Mouse (Mus musculus) forebrain, postnatal 0 days (tissue): ENCODE measurements around the gene Chil3. TPM values are rescaled to one million over a fixed set of nuclear protein-coding genes. Genes with fewer than 3 reads are reported as not detected.

Source experiments
- ATAC-seq: fragments of 200-750 bp; cut with Nextera tagmentation; 2 replicates; pipeline ENCODE4 v1.8.0; 2017; ENCODE audit warnings: mild to moderate bottlenecking, moderate library complexity
- DNase-seq: peaks from one replicate; pipeline ENCODE4 v3.0.0-alpha.2; 2015
- H3K27ac ChIP-seq: fragments of 300-500 bp; sonication (generic); 2 replicates; pipeline ENCODE4 v1.5.1; 2014; ENCODE audit warnings: low read depth, mild to moderate bottlenecking, antibody characterized with exemption, low read length, moderate library complexity, mixed read lengths
- H3K27me3 ChIP-seq: fragments of 300-500 bp; sonication (generic); 2 replicates; pipeline ENCODE4 v1.6.1; 2014; ENCODE audit warnings: mild to moderate bottlenecking, low read length, mixed read lengths; ENCODE audit not compliant: insufficient read depth
- H3K36me3 ChIP-seq: fragments of 300-500 bp; sonication (generic); 2 replicates; pipeline ENCODE4 v1.6.1; 2014; ENCODE audit warnings: mild to moderate bottlenecking, moderate library complexity; ENCODE audit not compliant: insufficient read depth
- H3K4me1 ChIP-seq: fragments of 300-500 bp; sonication (generic); 2 replicates; pipeline ENCODE4 v1.6.1; 2014; ENCODE audit warnings: antibody characterized with exemption; ENCODE audit not compliant: insufficient read depth
- H3K4me2 ChIP-seq: fragments of 300-500 bp; sonication (generic); 2 replicates; pipeline ENCODE4 v1.6.1; 2014; ENCODE audit warnings: low read depth, mild to moderate bottlenecking, moderate library complexity
- H3K4me3 ChIP-seq: fragments of 300-500 bp; sonication (generic); 2 replicates; pipeline ENCODE4 v1.5.1; 2014; ENCODE audit warnings: low read depth, low read length, mixed read lengths
- H3K9ac ChIP-seq: fragments of 300-500 bp; sonication (generic); 2 replicates; pipeline ENCODE4 v1.6.1; 2014; ENCODE audit warnings: mild to moderate bottlenecking
- H3K9me3 ChIP-seq: fragments of 300-500 bp; sonication (generic); 2 replicates; pipeline ENCODE4 v1.6.1; 2016; ENCODE audit warnings: low read length
- CTCF ChIP-seq: sonication (generic); IDR thresholded peaks from 2 replicates; pipeline ENCODE4 v1.5.1; 2016; ENCODE audit warnings: antibody characterized with exemption, control low read depth, low read depth
- WGBS: fragments of 180-500 bp; shearing (Covaris S2); extraction: QIAGEN DNeasy Blood & Tissue Kit; methylation state at CpG from one replicate; pipeline ENCODE4 v1.1.7; 2014; 5-methylcytosine and 5-hydroxymethylcytosine counted together
- polyA plus RNA-seq: library from polyadenylated mRNA; unstranded; fragments of >200 nt; fragmentation: Nextera tagmentation; extraction: Ambion mirVana; gene quantifications from 2 replicates; pipeline ENCODE4 v1.2.1, GENCODE M21; 2015
- total RNA-seq: library from RNA; depleted of rRNA; stranded (reverse); fragments of >200 nt; gene quantifications from 2 replicates; pipeline ENCODE4 v1.2.3, GENCODE M21; 2014

Gene Chil3
- total and polyA plus RNA-seq, 2 experiments from 2014 or later: 0.17 TPM; not detected in 1

DNA sequence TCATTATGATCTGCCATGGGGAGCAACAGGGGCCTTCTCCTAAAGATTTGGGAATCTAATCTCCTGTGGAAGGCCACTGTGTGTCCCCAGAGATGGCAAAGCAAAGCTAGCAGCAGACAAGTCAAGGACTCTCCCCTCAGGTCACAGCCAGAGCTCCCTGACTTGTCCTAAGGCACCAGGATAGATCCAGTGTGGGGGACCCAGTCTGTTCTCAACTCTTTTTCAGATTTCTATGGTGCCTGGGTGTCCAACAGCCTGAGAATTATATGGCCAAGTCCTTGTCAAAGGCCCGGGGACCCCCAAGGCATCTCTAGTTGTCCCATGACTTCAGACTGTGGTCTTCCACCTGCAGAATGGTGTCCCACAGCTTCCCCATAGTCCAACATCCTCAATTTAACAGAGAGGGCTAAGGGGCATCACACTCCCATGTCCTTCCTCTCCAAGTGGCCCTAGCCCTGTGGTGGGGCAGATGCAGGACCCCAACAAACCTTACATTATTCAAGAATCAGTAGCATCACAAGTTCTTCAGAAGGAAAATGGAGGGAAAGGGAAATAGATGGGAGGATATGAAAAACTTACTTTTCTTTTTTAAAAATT lies 3.9 kb upstream of the Chil3 start:
- Histone ChIP-seq H3K4me1 (no peaks in the 10 kb centered on the region), H3K9ac (no peak overlapping the region), H3K36me3 (no peaks in the 10 kb centered on the region), H3K27ac (no peak overlapping the region), H3K4me2 (no peak overlapping the region), H3K27me3 (no peaks in the 10 kb centered on the region), H3K4me3 (no peak overlapping the region), H3K9me3 (no peaks in the 10 kb centered on the region)
- TF ChIP-seq CTCF: no peak
- ATAC-seq (no peak), DNase-seq (no peak)
- WGBS: 79% methylated on average over 1 of the region's 1 CpGs

DNA sequence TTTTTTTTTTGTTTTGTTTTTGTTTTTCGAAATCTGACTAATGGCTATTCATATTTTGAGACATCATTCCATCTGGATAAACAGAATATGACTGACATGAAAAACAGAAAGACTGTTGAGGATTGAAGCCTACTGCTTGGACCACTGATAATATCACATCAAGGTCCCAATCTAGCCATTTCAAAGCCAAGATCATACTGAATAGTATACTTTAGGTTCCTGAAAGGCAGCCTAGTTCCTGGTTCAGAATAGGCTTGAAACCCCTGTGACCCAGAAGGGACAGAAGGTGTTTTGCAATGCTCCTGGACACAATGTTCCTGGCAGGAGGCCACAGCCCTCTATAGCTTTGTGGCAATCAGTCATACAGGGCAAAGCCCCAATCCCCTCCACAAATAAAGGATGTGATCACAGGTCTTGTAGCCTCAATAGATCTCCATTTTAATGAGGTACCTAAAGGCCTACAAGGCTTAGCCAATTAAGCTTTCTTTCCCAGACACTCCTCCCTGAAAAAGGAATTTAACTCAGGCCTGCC lies 3.2 kb upstream of the Chil3 start:
- 72% methylated on average over 1 of the region's 1 CpGs for WGBS
- Histone ChIP-seq H3K4me1 (no peaks in the 10 kb centered on the region), H3K4me3 (no peak overlapping the region), H3K27me3 (no peaks in the 10 kb centered on the region), H3K36me3 (no peaks in the 10 kb centered on the region), H3K27ac (no peak overlapping the region), H3K9ac (no peak overlapping the region), H3K9me3 (no peaks in the 10 kb centered on the region), H3K4me2 (no peak overlapping the region)
- ATAC-seq: no peak
- no peak for DNase-seq
- TF ChIP-seq CTCF: no peak

DNA sequence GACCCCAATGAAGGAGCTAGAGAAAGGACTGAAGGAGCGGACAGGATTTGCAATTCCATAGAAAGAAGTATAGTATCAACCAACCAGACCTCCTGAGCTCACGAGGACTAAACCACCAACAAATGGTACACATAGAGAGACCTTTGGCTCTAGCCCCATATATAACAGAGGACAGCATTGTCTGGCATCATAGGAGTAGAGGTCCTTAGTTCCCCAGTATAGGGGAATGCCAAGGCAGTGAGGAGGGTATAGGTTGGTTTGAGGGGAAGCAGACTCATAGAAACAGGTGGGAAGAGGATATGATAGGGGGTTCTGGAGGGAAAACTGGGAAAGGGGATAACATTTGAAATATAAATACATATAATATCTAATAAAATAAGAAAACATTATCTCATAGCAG lies 13.0 kb downstream of the Chil3 start:
- no peaks in the 10 kb centered on the region for H3K4me1 ChIP-seq
- H3K9ac ChIP-seq: no peak overlapping the region
- DNase-seq (no peak), ATAC-seq (no peak)
- TF ChIP-seq CTCF: no peak
- no peaks in the 10 kb centered on the region for H3K9me3 ChIP-seq
- H3K27ac ChIP-seq: no peak overlapping the region
- H3K36me3 ChIP-seq: no peaks in the 10 kb centered on the region
- H3K4me2 ChIP-seq: no peak overlapping the region
- no peak overlapping the region for H3K4me3 ChIP-seq
- H3K27me3 ChIP-seq: no peaks in the 10 kb centered on the region
- 89% methylated on average over 2 of the region's 2 CpGs for WGBS

DNA sequence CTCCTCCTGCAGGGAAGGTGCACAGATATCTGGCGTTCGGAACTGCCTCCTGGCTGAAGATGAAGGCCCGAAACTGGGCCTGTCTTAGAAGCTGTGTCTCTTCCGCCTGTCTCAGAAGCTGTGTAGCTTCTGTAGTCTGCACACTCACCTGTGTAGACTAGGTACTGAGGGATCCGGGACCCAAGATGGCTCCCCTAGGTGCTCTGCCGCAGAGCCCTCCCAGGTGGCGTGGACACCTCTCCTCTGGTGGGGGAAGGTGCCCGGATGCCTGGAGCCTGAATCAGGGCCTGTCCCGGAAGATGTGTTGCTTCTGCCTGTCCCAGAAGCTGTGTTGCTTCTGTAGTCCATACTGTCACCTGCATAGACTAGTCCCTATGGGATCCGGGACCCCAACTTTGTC lies 23.3 kb downstream of the Chil3 start:
- DNase-seq (no peak), ATAC-seq (no peak)
- Histone ChIP-seq H3K4me1 (no peaks in the 10 kb centered on the region), H3K4me2 (no peak overlapping the region), H3K4me3 (no peak overlapping the region), H3K27me3 (no peaks in the 10 kb centered on the region), H3K9me3 (no peaks in the 10 kb centered on the region), H3K27ac (no peak overlapping the region), H3K36me3 (no peaks in the 10 kb centered on the region), H3K9ac (no peak overlapping the region)
- TF ChIP-seq CTCF: no peak
- 93% methylated on average over 10 of the region's 10 CpGs for WGBS

DNA sequence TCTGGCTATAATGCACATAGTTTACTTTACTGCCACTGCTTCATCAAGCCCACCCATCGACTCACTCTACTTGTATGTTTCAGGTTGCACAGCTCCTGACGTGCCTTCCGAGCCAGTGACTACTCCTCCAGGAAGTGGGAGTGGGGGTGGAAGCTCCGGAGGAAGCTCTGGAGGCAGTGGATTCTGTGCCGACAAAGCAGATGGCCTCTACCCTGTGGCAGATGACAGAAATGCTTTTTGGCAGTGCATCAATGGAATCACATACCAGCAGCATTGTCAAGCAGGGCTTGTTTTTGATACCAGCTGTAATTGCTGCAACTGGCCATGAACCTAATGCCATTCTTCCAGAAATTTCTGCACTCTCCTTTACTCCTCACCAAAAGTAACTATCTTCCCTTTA lies 35.7 kb downstream of the Chil3 start:
- no peaks in the 10 kb centered on the region for H3K9me3 ChIP-seq
- ATAC-seq (peak; percentile 98), DNase-seq (peak; percentile 93)
- H3K27ac ChIP-seq: 0 out of 2 replicates have a peak overlapping the region, but pooled peaks have one; percentile 2
- H3K9ac ChIP-seq: no peak overlapping the region
- no peaks in the 10 kb centered on the region for H3K4me1 ChIP-seq
- WGBS: 53% methylated on average over 5 of the region's 5 CpGs
- H3K27me3 ChIP-seq: no peaks in the 10 kb centered on the region
- H3K36me3 ChIP-seq: no peaks in the 10 kb centered on the region
- peak; percentile 28; the same call in 1 of the 2 replicates for TF ChIP-seq CTCF
- no peak overlapping the region for H3K4me3 ChIP-seq
- peak overlapping the region; percentile 14; the same call in 1 of the 2 replicates for H3K4me2 ChIP-seq

DNA sequence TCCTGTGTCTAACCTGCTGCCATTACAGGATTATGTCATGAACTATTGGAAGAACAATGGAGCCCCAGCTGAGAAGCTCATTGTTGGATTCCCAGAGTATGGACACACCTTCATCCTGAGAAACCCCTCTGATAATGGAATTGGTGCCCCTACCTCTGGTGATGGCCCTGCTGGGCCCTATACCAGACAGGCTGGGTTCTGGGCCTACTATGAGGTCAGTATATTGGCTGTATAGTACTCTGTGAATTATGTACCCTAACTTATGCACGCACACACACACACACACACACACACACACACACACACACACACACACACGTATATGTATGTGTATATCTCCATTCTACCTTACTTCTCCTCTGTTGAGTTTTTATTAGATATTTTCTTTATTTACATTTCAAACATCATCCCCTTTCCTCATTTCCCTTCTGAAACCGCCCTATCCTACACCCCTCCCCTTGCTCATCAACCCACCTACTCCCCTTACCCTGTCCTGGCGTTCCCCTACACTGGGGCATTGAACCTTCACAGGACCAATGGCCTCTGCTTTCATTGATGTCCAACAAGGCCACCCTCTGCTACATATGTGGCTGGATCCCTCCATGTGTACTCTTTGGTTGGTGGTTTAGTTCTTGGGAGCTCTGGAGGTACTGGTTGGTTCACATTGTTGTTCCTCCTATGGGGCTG lies 38.4 kb downstream of the Chil3 start:
- 91% methylated on average over 4 of the region's 4 CpGs for whole genome bisulfite sequencing
- Histone ChIP-seq H3K9me3 (no peaks in the 10 kb centered on the region), H3K36me3 (no peaks in the 10 kb centered on the region), H3K27me3 (no peaks in the 10 kb centered on the region), H3K4me3 (no peak overlapping the region), H3K27ac (no peak overlapping the region), H3K9ac (no peak overlapping the region), H3K4me1 (no peaks in the 10 kb centered on the region), H3K4me2 (no peak overlapping the region)
- DNase-seq: no peak
- no peak for TF ChIP-seq CTCF
- ATAC-seq: no peak

DNA sequence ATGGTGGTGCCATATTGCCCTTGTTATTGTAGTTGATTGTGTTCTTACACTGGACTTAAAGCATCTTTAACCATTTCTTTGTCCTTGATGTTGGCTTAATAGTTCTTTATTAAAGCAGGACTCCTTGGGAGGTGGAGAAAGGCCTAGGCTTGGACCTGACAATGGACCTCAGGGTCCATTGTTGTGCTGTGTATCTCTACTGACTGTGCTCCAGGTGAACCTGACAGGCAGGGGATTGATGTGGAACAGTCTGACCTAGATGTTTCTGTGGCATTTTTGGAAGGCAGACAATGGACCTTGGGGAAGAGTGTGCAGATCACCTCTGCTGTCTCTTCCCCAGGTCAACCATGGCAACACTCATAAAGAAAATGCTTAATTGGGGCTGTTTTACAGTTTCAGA lies 40.4 kb downstream of the Chil3 start:
- no peak overlapping the region for H3K9ac ChIP-seq
- H3K4me1 ChIP-seq: no peaks in the 10 kb centered on the region
- no peaks in the 10 kb centered on the region for H3K36me3 ChIP-seq
- TF ChIP-seq CTCF: no peak
- ATAC-seq: no peak
- no peak overlapping the region for H3K4me3 ChIP-seq
- H3K9me3 ChIP-seq: no peaks in the 10 kb centered on the region
- no peak overlapping the region for H3K4me2 ChIP-seq
- DNase-seq: no peak
- no peaks in the 10 kb centered on the region for H3K27me3 ChIP-seq
- H3K27ac ChIP-seq: no peak overlapping the region
